Mouse (Mus musculus): ENCODE measurements around the gene Pced1a.
"Not testable (repeated sequence)": the region's sequence is repeated elsewhere in the genome, so short reads cannot be mapped to it uniquely, and the experiment has no call there.

The Pced1a gene

GRCm38 (mm10) chr2:130388796-130389195, 35.7 kb downstream of the Pced1a start:
- DNase-seq = no peak

- no peak for DNase-seq
Measured at GRCm38 (mm10) chr2:130386212-130386611, 38.3 kb downstream of the Pced1a start.

- no peak for DNase-seq
Measured at GRCm38 (mm10) chr2:130383895-130384294, 40.6 kb downstream of the Pced1a start.

DNA sequence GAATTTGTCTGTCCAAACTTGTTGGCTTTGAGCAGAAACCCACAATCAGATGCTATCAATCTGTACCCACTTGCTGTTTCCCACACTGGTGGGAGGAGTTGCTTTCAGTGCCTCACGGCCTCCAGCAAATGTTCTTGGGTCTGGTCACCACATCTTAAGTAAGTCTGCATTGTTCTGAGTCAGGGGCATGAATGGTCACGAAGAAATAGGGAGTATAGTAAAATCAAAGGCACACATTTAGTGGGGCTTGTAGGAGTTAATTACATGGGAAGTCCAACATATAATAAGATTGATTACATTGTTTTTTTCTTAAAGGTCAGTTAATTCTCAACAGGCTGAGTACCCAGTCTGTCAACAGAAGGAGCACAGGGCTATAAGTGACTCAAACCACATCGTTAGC, 41.3 kb downstream of the Pced1a start:
- DNase-seq = no peak

DNA sequence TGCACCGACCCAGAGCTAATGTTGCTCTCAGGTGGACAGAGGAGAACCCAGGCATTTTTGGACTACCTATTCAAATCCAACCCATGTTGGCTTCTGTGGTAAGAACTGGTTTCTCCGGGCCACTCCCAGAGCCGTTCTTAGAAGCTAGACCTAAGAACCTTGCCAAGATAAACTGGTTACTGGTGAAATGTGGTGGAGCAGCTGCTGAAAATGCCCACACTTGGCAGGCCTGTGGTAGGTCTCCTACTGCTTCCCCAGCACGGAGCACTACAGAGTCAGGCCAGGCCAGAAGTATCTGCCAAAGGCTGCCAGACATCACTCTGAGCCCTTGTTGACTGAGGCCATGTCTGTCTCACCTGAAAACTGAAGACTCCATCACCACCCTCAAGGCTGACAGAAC, 49.5 kb downstream of the Pced1a start:
- DNase-seq = no peak

- not testable (repeated sequence) for DNase-seq
Measured at GRCm38 (mm10) chr2:130373026-130373425, 51.5 kb downstream of the Pced1a start.

GRCm38 (mm10) chr2:130367386-130367785, 57.1 kb downstream of the Pced1a start:
- no peak for DNase-seq

Measured in kidney, postnatal 36 days (tissue).